Mouse (Mus musculus): Measurements from ENCODE around the gene Cebpb. TPM values are rescaled to one million over a fixed set of nuclear protein-coding genes. Genes with fewer than 3 reads are reported as not detected.
A peak's percentile ranks its signal among the peaks of the same experiment; 100 is the strongest.
"Not testable (repeated sequence)": the region's sequence is repeated elsewhere in the genome, so short reads cannot be mapped to it uniquely, and the experiment has no call there.

Cebpb gene
- polyA plus RNA-seq (2012; ENCODE audit: insufficient read depth, low replicate concordance): 372 and 610 TPM in 2 replicates

DNA sequence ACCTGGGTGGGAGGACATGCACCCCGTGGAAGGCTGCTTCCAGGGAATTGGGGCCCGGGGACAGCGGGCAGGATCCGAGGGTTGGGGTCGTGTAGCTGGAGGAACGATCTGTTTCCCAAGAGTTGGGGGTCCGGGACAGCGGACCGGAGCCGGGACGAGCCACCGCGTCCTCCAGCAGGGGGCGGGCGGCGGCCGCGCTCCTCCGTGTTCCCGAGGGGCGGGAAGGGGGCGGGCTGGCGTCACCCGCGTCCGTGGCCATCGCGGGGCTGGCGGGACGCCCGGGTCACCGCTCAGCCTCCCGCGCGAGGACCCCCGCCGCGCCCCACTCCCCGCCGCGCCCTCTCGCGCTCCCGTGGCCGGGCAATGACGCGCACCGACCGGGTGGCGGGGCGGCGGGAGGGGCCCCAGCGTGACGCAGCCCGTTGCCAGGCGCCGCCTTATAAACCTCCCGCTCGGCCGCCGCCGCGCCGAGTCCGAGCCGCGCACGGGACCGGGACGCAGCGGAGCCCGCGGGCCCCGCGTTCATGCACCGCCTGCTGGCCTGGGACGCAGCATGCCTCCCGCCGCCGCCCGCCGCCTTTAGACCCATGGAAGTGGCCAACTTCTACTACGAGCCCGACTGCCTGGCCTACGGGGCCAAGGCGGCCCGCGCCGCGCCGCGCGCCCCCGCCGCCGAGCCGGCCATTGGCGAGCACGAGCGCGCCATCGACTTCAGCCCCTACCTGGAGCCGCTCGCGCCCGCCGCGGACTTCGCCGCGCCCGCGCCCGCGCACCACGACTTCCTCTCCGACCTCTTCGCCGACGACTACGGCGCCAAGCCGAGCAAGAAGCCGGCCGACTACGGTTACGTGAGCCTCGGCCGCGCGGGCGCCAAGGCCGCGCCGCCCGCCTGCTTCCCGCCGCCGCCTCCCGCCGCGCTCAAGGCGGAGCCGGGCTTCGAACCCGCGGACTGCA, at the start of gene Cebpb:
Gene Cebpb (plus strand): TSS at position 418 of the 954 bp plus-strand sequence.
- peak within 1 kb of the TSS; percentile 93 for H3K4me3 ChIP-seq (replicated peaks)
- peaks cover 88% of the 10 kb centered on the region for H3K4me1 ChIP-seq
- peaks cover 34% of the 10 kb centered on the region for H3K36me3 ChIP-seq (replicated peaks; ENCODE audit: low read length)
- H3K9me3 ChIP-seq: no peaks in the 10 kb centered on the region
- peaks cover 31% of the 10 kb centered on the region for H3K27me3 ChIP-seq (replicated peaks)
- TF ChIP-seq FLI1 (IDR thresholded peaks at IDR 0.05; ENCODE audit: low read length): no peak

GRCm38 (mm10) chr2:167640279-167640678, 48.4 kb upstream of the Cebpb start:
- H3K27me3 ChIP-seq (replicated peaks): no peaks in the 10 kb centered on the region
- no peak for TF ChIP-seq FLI1 (IDR thresholded peaks at IDR 0.05; ENCODE audit: low read length)
- no peak for TF ChIP-seq GATA1 (IDR thresholded peaks at IDR 0.05; ENCODE audit: borderline replicate concordance, low read length)
- H3K9me3 ChIP-seq: 0 out of 2 replicates have a peak, but pooled peaks cover 3% of the 10 kb centered on the region
- peaks cover 43% of the 10 kb centered on the region for H3K36me3 ChIP-seq (replicated peaks; ENCODE audit: low read length)
- H3K4me1 ChIP-seq: peaks cover 65% of the 10 kb centered on the region
- no peak overlapping the region for H3K4me3 ChIP-seq (replicated peaks)

GRCm38 (mm10) chr2:167641337-167641736, 47.4 kb upstream of the Cebpb start:
- H3K4me1 ChIP-seq: peaks cover 65% of the 10 kb centered on the region
- TF ChIP-seq GATA1 (IDR thresholded peaks at IDR 0.05; ENCODE audit: borderline replicate concordance, low read length) (no peak), FLI1 (IDR thresholded peaks at IDR 0.05; ENCODE audit: low read length) (no peak)
- H3K9me3 ChIP-seq: no peaks in the 10 kb centered on the region
- H3K4me3 ChIP-seq (replicated peaks): peak overlapping the region; percentile 74
- H3K27me3 ChIP-seq (replicated peaks): no peaks in the 10 kb centered on the region
- H3K36me3 ChIP-seq (replicated peaks; ENCODE audit: low read length): peaks cover 54% of the 10 kb centered on the region

DNA sequence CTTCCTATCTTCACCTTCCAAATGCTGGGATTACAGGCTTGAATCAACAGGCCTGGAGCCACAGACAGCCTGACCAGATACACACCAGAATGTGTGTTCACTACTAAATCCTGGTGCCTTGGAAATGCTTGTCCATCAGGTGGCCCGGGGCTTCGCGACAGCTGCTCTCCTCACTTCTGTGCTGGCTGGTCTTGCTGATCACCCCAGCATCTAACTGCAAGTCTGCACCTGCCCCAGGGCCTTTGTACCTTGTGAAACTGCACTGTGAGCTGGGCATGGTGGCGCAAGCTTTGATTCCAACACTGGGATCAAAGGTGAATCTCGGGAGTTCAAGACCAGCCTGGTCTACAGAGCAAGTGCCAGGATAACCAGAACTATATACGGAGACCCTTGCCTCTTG, 46.6 kb upstream of the Cebpb start:
- TF ChIP-seq FLI1 (IDR thresholded peaks at IDR 0.05; ENCODE audit: low read length) (no peak), GATA1 (IDR thresholded peaks at IDR 0.05; ENCODE audit: borderline replicate concordance, low read length) (no peak)
- H3K36me3 ChIP-seq (replicated peaks; ENCODE audit: low read length): peaks cover 62% of the 10 kb centered on the region
- no peaks in the 10 kb centered on the region for H3K9me3 ChIP-seq
- no peak overlapping the region for H3K4me3 ChIP-seq (replicated peaks)
- no peaks in the 10 kb centered on the region for H3K27me3 ChIP-seq (replicated peaks)
- H3K4me1 ChIP-seq: peaks cover 68% of the 10 kb centered on the region

DNA sequence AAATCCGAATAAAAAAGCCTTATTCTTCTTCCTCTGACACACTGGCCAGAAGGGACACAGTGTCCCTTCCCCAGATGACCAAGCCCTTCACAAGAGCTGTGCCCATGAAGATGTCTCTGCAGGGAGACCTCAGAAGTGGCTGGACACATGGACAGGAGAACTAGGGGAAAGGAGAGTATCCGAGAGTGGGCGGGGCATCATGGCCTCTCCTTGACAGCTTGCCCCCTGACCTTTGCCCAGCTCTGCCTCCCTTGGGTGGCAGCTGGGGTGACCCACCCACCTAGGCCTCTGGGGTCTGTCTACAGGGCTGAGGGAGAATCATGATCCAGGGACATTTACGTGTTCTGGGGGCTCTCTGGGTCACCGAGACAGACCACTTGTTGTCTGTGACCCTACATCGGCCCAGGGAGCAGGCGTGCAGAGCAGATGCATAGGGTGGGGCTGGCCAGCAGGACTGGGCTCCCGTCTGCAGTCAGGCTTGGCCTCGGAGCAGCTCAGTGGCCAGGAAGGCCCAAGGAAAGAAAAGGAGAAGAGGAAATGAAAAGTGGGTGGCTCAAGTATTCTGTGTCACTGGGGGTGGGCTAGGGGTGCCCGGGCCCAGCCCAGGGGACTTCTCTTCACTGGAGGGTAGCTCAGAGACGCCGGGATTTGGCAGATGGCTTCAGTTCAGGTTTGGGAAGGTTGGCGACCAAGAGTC, 45.2 kb upstream of the Cebpb start:
- H3K4me3 ChIP-seq (replicated peaks); H3K9me3 ChIP-seq; H3K27me3 ChIP-seq (replicated peaks): not testable (repeated sequence)
- Histone ChIP-seq H3K36me3 (replicated peaks; ENCODE audit: low read length) (peaks cover 74% of the 10 kb centered on the region), H3K4me1 (peaks cover 64% of the 10 kb centered on the region)

GRCm38 (mm10) chr2:167646411-167646810, 42.3 kb upstream of the Cebpb start:
- Histone ChIP-seq H3K36me3 (replicated peaks; ENCODE audit: low read length) (peaks cover 92% of the 10 kb centered on the region), H3K27me3 (replicated peaks) (no peaks in the 10 kb centered on the region), H3K4me1 (peaks cover 63% of the 10 kb centered on the region)

DNA sequence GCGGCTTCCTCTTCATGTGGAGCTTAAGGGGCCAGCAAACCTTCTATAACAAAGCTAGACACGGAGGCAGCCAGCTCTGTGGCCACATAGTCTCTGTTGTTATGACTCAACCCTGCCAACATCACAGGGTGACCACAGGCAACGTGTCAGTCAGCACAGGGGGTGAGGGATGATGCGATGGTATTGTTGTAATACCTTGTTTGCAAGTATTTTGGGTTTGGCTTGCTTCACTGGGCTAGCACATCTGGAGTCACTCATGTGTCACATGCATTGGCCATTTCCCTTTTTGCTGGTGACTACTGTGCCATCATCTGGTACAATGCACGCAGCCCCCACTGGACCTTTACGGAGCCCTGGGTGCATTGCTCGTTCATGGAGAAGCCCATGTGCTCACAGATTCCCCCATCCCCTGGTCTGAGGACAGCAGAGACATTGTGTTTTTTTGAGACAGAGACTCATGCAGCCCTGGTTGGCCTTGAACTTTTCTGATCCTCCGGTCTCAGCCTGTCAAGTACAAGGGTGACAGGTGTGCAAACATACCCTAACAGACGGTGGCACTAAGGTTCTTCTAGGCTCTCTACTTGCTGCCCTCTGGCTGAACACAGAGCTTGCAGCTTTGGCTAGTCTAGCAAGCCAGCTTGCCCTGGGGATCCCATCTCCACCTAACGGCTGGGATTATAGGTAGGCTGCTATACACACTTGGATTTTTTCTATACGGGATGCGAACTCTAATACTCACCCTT, 39.3 kb upstream of the Cebpb start:
- H3K4me1 ChIP-seq: peaks cover 84% of the 10 kb centered on the region
- peaks cover 99% of the 10 kb centered on the region for H3K36me3 ChIP-seq (replicated peaks; ENCODE audit: low read length)
- TF ChIP-seq GATA1 (IDR thresholded peaks at IDR 0.05; ENCODE audit: borderline replicate concordance, low read length) (no peak), FLI1 (IDR thresholded peaks at IDR 0.05; ENCODE audit: low read length) (no peak)
- H3K9me3 ChIP-seq: no peaks in the 10 kb centered on the region
- H3K4me3 ChIP-seq (replicated peaks): peak overlapping the region; percentile 29
- no peaks in the 10 kb centered on the region for H3K27me3 ChIP-seq (replicated peaks)

More at GRCm38 (mm10) chr2:167646411-167646810, 42.3 kb upstream of the Cebpb start:
- TF ChIP-seq GATA1 (IDR thresholded peaks at IDR 0.05; ENCODE audit: borderline replicate concordance, low read length) (no peak), FLI1 (IDR thresholded peaks at IDR 0.05; ENCODE audit: low read length) (no peak)
- Histone ChIP-seq H3K4me3 (replicated peaks) (no peak overlapping the region), H3K9me3 (no peaks in the 10 kb centered on the region)

- no peaks in the 10 kb centered on the region for H3K27me3 ChIP-seq (replicated peaks)
- H3K4me1 ChIP-seq: peaks cover 90% of the 10 kb centered on the region
- H3K4me3 ChIP-seq (replicated peaks): peak overlapping the region; percentile 26
- H3K36me3 ChIP-seq (replicated peaks; ENCODE audit: low read length): peaks cover 89% of the 10 kb centered on the region
- H3K9me3 ChIP-seq: no peaks in the 10 kb centered on the region
- TF ChIP-seq GATA1 (IDR thresholded peaks at IDR 0.05; ENCODE audit: borderline replicate concordance, low read length) (no peak), FLI1 (IDR thresholded peaks at IDR 0.05; ENCODE audit: low read length) (no peak)
Measured at GRCm38 (mm10) chr2:167651622-167652021, 37.1 kb upstream of the Cebpb start.

GRCm38 (mm10) chr2:167652694-167653093, 36.0 kb upstream of the Cebpb start:
- Histone ChIP-seq H3K4me1 (peaks cover 93% of the 10 kb centered on the region), H3K4me3 (replicated peaks) (peak overlapping the region; percentile 31), H3K27me3 (replicated peaks) (no peaks in the 10 kb centered on the region), H3K9me3 (no peaks in the 10 kb centered on the region), H3K36me3 (replicated peaks; ENCODE audit: low read length) (peaks cover 82% of the 10 kb centered on the region)
- TF ChIP-seq FLI1 (IDR thresholded peaks at IDR 0.05; ENCODE audit: low read length) (no peak), GATA1 (IDR thresholded peaks at IDR 0.05; ENCODE audit: borderline replicate concordance, low read length) (no peak)
